Mouse (Mus musculus): ENCODE measurements around the gene Abcb1a.

Abcb1a gene

GRCm38 (mm10) chr5:8659911-8660737, at the start of gene Abcb1a:
Abcb1a (plus strand) TSS chr5:8660077.
- DNase-seq, result peak; percentile 28 to 36

DNA sequence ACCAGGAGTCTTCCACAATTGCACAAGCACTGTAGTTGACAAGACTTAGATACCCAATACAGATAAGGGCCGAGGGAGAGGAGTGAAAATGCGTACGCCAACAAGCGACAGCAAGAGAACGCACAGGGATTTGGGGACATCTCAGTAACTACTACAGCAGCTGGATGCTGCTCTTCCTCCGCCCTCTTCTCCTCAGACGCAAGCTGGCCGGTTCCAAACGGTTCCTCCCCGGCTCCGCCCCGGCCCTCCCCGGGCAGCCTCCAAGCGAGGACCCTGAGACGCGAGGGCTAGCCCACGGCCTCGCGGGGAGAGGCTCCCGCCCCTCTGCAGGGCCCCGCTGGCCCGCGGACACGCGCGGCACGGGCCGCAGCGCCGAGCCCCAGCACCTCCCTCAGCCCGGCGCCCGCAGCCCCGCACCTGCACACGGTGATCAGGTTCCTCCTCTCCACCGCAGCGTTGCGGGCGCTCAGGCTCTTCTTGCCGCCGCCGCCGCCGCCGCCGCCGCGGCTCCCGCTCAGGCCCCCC, 37.7 kb upstream of the Abcb1a start:
- DNase-seq, result peak; percentile 73 to 74

DNA sequence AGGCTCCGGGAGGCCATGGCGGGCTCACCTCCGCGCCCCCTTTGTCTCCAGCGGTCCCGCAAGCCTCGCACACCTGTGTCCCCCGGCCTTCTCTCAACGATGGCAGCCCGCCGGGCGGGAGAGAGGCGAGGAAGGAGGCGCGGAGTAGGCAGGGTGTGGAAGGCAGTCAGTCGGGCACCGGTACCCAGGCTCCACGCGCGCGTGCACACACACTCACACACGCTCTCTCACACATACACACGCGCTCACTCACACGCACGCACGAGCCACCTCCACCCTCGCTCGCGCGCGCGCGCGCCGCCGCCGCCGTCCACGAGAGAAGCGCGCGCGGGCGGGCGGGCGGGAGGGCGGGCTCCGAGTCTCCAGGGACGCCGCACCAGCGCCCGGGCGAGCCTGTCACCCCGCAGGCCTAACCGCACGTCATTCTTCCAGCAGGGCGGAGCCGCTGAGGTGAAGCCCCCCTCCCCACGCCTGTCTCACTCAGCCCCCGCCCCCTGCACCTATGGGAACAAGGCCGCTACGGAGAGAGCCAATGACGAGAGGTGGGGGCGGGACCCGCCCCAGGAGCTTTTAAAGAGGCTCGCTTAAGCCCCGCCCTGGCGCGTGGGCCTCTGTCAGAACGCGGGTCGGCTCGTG, 37.2 kb upstream of the Abcb1a start, which contains the start of gene Rundc3b:
TSS of gene Rundc3b (minus strand) at position 357 of the 636 bp plus-strand sequence.
- DNase-seq, result peak; percentile 98

GRCm38 (mm10) chr5:8632901-8633300, 27.0 kb upstream of the Abcb1a start:
- no peak for DNase-seq

DNA sequence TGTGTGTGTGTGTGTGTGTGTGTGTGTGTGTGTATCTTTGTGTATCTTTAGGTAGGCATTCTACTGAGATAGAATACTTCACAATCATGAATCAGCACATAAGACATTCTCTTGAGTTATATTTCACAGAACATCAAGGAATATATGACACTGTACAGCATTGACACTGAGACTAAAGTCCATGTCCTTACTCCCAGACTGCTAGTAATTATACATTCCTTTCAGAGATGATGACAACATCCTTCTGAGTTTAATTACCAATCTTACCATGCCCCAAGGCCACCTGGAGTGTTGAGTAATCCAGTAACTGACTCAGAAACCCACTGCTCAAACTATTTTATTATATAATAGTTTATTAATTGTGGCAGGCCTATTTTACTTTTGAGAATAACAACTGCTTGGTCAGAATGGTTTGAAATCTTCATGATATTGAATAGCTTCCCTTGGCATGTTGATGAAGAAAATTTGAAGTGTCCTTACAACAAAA, 25.3 kb upstream of the Abcb1a start:
- no peak for DNase-seq

- DNase-seq, result no peak
Measured at GRCm38 (mm10) chr5:8648300-8648699, 11.6 kb upstream of the Abcb1a start.

DNA sequence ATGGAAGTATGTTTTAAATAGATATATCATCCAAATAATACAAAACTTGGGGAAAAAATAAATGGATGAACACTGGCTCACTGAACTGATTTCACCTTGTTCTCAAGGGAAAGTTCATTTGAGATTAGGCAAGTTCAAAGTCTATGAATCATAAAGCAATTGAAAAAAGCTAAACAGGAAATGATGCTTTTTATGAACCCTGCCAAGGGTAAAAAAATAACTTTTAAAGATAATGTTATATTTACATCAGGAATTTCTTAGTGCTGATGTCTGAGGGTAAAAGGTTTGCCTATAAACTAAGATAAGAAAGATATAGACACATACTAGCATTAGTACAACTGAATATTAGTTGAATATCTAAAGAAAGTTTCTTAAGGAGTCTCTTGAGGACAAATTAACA, 11.1 kb upstream of the Abcb1a start:
- no peak for DNase-seq

GRCm38 (mm10) chr5:8652085-8652484, 7.8 kb upstream of the Abcb1a start:
- DNase-seq, result no peak

GRCm38 (mm10) chr5:8660738-8661151, 868 bp downstream of the Abcb1a start:
- no peak for DNase-seq

- DNase-seq, result no peak
Measured at GRCm38 (mm10) chr5:8664678-8665077, 4.8 kb downstream of the Abcb1a start.

DNA sequence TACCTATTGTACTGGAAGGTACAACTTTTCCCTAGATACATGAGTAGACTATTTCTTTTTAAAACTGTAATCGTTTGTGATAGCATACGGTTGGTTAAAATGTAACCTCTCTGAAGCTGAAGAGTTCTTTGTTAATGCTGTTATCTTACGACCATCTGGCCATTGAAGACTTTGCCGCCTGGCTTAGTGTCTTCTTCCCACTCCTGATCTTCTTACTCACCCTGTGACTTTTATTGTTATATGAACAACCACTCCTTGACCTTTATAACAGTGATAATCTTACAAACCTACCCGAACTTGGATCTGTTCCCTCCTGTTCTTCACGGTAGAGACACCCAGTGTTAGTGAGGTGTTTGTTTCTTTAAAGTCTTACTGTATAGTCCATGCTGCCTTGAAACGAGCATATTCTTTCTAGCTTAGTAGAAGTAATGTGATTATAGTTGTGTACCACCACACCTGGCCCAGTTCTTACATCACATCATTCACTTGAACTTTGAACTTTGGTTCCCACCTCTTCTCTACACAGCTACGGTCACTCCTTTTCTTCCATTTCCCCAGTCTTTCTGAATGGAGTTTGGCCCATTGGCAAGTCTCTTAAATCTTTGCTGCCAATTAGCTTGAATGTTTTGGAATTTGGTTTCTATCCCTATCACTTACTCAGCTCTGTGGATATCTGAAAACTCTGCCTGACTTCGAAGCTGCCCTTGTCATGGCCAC, 8.0 kb downstream of the Abcb1a start:
- DNase-seq, result no peak

DNA sequence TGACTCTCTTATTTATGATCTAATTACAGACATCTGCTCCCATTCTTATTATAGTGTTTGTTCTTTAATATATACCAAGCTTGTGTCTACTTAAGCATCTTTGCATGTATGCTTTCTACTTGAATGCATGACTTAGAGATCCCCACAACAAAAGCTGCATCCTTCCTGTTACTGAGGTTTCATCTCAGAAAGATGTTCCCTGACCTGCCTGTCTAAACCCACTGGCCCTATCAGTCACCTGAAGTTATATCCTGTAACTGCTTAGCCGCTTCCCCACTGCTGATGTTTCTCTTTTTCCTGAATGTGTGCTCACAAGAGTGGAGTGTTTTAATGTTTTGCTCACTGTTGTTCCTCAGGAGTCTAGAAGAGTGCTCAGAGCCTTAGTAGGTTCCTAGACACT, 9.7 kb downstream of the Abcb1a start:
- DNase-seq, result no peak

DNA sequence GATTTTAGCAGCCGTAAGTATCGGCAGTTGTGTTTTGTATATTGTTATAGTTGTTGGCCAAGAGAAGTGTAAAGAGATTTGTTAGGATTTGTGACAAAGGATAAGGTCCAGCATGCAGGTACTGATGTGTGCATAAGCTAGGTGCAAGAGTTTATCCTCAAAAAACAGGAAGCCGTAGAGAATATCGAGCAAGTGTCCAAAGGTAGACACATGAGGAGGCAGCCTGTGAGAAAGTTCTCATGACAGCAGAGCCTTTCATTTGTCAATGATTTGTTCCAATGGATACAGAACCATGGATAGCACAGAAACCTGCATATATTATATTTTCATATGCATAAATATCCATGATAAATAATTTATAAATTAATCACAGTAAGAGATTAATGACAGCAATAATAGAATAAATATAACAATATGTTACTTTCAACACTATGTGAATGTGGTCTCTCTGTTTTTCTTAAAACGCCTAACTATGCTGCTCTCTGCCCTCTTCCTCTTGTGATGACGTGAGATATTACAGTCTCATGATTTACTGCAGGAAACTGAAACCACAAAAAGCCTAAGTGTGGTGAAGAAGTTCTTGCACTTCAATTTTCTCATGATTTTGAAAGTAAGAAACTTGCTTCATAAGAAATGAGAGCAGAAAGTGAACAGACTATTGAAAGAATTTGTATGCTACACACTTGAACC, 15.5 kb downstream of the Abcb1a start:
- DNase-seq, result no peak

DNA sequence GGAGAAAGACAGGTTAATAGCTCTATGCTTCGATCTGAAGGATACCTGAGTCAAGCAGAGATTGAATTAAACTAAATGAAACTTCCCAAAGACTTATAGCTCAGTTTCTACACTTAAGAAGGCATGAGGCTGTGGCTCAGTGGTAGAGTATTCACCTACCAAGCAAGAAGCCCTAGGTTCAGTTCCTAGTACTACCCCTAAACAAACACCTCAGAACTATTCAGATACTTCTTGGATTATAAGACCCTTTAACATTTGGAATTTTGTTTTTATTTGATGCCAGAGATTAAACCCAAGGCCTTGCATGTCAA, 16.0 kb downstream of the Abcb1a start:
- DNase-seq, result no peak

DNA sequence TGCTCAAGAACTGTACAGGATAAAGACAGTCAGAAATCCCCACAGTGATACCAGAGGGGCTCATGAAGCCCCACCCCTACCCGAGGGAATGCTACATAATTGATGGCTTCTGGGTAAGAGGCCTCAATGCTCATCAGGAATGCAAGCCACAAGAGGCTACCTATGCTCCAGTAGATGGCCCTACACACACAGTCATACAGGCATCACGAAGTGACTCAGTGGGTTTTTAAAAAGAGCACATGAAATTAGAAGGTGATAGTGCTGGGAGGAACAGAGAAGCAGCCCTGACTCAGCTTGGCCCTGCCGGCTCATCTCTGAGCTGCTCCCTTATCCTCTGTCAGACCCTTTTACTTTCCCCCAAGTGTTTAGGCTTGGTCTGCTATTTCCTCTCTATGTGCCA, 21.3 kb downstream of the Abcb1a start:
- no peak for DNase-seq

- no peak for DNase-seq
Measured at GRCm38 (mm10) chr5:8683686-8684085, 23.8 kb downstream of the Abcb1a start.

DNA sequence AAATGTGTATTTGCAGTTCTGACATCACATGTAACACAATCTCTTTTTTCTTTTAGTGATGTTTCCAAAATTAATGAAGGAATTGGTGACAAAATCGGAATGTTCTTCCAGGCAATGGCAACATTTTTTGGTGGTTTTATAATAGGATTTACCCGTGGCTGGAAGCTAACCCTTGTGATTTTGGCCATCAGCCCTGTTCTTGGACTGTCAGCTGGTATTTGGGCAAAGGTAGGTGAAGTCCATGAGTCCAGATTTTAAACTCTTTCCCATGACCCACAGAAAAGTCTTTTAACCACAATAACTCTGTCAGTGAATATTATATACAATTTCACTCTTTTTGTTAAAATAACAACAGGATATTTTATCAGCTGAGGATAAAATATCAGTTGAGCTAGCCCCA, 26.2 kb downstream of the Abcb1a start:
- peak; percentile 21 to 29 for DNase-seq

- no peak for DNase-seq
Measured at GRCm38 (mm10) chr5:8687550-8687949, 27.7 kb downstream of the Abcb1a start.

- DNase-seq, result no peak
Measured at GRCm38 (mm10) chr5:8716061-8716460, 56.2 kb downstream of the Abcb1a start.

DNA sequence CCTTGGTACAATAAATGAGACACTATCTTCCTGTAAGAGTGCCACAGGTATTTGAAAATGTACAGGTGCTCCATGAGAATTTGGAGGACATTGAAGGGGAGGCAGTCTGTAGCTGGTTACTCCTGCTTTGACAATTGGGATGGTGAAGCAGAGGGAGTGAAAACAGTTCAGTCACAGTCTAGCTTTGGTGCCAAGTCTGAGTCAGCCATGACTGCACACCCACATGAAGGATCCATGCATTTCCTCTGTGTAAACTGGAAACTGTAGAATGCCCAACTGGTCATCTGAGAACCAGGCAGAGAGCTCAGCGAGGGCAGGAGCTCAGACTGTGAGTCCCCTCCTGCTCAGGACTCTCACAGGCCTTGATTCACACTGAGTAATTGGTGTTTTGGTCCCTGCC, 59.7 kb downstream of the Abcb1a start:
- DNase-seq, result no peak

- no peak for DNase-seq
Measured at GRCm38 (mm10) chr5:8722224-8722623, 62.3 kb downstream of the Abcb1a start.

DNA sequence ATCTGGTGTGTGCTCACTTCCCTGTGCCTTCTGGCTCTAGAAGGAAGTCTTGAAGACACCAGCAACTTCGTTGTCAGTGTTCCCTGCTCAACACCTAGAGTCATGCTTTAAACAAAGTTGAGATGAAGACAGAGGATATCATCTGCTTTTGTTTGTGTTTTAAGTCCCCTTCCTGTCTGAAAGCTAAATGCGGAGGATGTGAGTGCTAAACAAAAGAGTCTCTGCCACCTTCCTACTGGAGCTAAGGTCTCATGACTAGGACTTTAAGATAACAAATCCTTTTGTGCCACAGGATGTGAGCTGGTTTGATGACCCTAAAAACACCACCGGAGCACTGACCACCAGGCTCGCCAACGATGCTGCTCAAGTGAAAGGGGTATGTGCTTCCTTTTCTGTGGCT, 63.0 kb downstream of the Abcb1a start:
- no peak for DNase-seq

- DNase-seq, result no peak
Measured at GRCm38 (mm10) chr5:8727760-8728159, 67.9 kb downstream of the Abcb1a start.

Measured in cerebellum, postnatal 10 days (tissue).